Mouse (Mus musculus) kidney, embryonic 14.5 days (tissue): ENCODE measurements around the gene Rbms1. TPM values are rescaled to one million over a fixed set of nuclear protein-coding genes. Genes with fewer than 3 reads are reported as not detected.

ENCODE experiments used
- ATAC-seq: fragments of 200-750 bp; cut with Nextera tagmentation; 2 replicates; pipeline ENCODE4 v1.8.0; 2017; ENCODE audit warnings: moderate number of reproducible peaks, mild to moderate bottlenecking, moderate TSS enrichment, moderate library complexity; ENCODE audit not compliant: low FRiP score, low TSS enrichment
- H3K27ac ChIP-seq: fragments of 300-500 bp; sonication (generic); 2 replicates; pipeline ENCODE4 v1.5.1; 2014; ENCODE audit warnings: low read depth, mild to moderate bottlenecking, low read length, moderate library complexity, mixed read lengths
- H3K27me3 ChIP-seq: fragments of 300-500 bp; sonication (generic); 2 replicates; pipeline ENCODE4 v1.6.1; 2014; ENCODE audit warnings: mild to moderate bottlenecking, low read length; ENCODE audit not compliant: control insufficient read depth, insufficient read depth
- H3K36me3 ChIP-seq: fragments of 300-500 bp; sonication (generic); 2 replicates; pipeline ENCODE4 v1.6.1; 2014; ENCODE audit warnings: low read length, mixed read lengths; ENCODE audit not compliant: control insufficient read depth, insufficient read depth
- H3K4me1 ChIP-seq: fragments of 300-500 bp; sonication (generic); 2 replicates; pipeline ENCODE4 v1.6.1; 2014; ENCODE audit warnings: low read length, mixed read lengths; ENCODE audit not compliant: control insufficient read depth, insufficient read depth
- H3K4me2 ChIP-seq: fragments of 300-500 bp; sonication (generic); replicated peaks from 2 replicates; pipeline ENCODE4 v1.6.1; 2014; ENCODE audit warnings: low read depth, mild to moderate bottlenecking, low read length
- H3K4me3 ChIP-seq: fragments of 300-500 bp; sonication (generic); 2 replicates; pipeline ENCODE4 v1.5.1; 2014; ENCODE audit warnings: mild to moderate bottlenecking, low read length
- H3K9ac ChIP-seq: fragments of 300-500 bp; sonication (generic); 2 replicates; pipeline ENCODE4 v1.6.1; 2014; ENCODE audit warnings: low read depth, mild to moderate bottlenecking, low read length, moderate library complexity
- H3K9me3 ChIP-seq: fragments of 300-500 bp; sonication (generic); 2 replicates; pipeline ENCODE4 v1.6.1; 2016; ENCODE audit warnings: low read length; ENCODE audit not compliant: control insufficient read depth
- WGBS: fragments of 180-500 bp; shearing (Covaris S2); extraction: QIAGEN DNeasy Blood & Tissue Kit; methylation state at CpG from one replicate; pipeline ENCODE4 v1.1.7; 2014; 5-methylcytosine and 5-hydroxymethylcytosine counted together
- polyA plus RNA-seq: library from polyadenylated mRNA; unstranded; fragments of >200 nt; fragmentation: Nextera tagmentation; extraction: Ambion mirVana; gene quantifications from 2 replicates; pipeline ENCODE4 v1.2.1, GENCODE M21; 2014

Gene Rbms1
- polyA plus RNA-seq, 1 experiment from 2014 or later, result 115 TPM

DNA sequence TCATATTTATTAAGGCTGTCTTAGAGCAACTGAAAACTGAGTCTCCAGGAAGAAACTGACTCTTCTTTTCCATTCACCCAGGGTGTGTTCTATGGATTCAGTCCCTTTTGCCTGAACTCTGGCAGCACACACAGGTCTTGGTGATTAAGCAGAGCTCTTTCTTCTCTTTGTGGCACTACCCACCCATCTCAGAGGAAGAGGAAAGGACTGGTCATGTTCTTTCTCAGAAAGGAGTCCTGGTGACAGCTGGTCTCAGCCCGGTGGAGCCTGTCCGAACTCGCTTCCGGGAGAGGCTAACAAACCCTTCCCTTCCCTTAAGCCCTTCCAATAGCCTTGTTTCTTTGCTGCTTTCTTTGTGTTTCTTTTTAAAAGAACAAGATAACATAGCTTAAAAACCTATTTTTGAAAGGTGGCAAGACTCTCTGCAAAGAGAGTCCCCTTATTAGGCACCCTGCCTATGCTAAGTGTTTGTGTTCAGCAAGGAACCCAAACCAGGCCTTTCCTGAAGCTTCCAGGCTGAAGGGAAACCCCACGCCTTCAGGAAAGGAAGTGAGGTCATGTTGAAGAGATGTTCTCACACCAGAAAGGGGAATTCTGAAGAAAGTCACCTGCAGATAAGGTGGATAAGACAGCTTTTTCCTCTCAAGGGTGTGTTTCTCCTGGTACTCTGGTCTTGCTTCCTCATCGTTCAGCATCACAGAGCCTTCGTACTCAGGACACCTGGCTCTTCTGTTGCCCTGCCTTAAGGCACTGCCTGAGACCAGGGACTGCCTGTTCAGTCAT is 251.7 kb downstream of the Rbms1 start:
- no peak overlapping the region for H3K4me3 ChIP-seq
- H3K9me3 ChIP-seq, result no peaks in the 10 kb centered on the region
- H3K9ac ChIP-seq, result no peak overlapping the region
- H3K4me2 ChIP-seq, result no peak overlapping the region
- ATAC-seq, result no peak
- no peak overlapping the region for H3K27ac ChIP-seq
- WGBS, result 74% methylated on average over 7 of the region's 7 CpGs
- H3K4me1 ChIP-seq, result peaks cover 4% of the 10 kb centered on the region; the same call in 1 of the 2 replicates
- no peaks in the 10 kb centered on the region for H3K27me3 ChIP-seq
- H3K36me3 ChIP-seq, result no peaks in the 10 kb centered on the region

DNA sequence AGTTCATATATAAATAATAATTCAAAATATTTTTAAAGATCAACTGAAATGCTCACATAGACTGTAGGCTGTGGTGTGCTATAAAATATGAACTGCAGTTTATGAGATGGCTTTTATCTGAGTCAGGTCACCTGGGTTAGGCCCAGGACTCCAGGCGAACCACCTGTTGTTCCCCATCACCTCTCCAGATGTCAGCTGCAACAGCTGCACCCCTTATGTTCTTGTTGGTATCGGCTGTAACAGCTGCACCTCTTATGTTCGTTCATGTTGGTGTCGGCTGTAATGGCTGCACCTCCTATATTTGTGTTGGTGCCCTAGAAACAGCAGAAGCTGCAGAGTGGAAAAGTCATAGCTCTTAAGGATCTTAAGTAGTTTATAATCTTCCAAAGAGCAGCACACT is 252.7 kb downstream of the Rbms1 start:
- Histone ChIP-seq H3K27ac (no peak overlapping the region), H3K9me3 (no peaks in the 10 kb centered on the region), H3K4me1 (peaks cover 4% of the 10 kb centered on the region), H3K4me2 (no peak overlapping the region), H3K36me3 (no peaks in the 10 kb centered on the region), H3K4me3 (no peak overlapping the region), H3K27me3 (no peaks in the 10 kb centered on the region), H3K9ac (no peak overlapping the region)
- ATAC-seq, result no peak
- 86% methylated on average over 4 of the region's 4 CpGs for WGBS

DNA sequence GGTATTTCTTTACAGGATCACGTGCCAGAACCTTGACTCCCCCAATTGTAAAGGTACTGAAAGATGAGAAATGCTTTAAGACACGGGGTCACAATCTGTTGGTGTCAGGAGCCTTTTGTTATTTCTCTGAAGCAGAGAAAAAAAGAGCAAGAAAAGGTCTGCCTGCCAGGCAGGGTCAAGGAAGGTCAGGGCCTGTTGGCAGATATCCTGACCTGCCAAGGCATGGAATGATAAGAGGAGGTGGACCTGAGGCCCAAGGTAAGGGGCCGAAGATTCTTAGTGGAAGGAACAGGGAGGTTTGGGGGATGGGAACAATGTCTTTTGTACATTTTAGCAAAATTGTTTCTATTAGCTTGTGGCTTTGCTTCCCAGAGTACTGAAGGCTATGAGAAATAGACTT is 254.3 kb downstream of the Rbms1 start:
- H3K27me3 ChIP-seq, result no peaks in the 10 kb centered on the region
- H3K4me2 ChIP-seq, result no peak overlapping the region
- no peak overlapping the region for H3K27ac ChIP-seq
- H3K9me3 ChIP-seq, result no peaks in the 10 kb centered on the region
- no peak for ATAC-seq
- H3K9ac ChIP-seq, result no peak overlapping the region
- 32% methylated on average over 3 of the region's 3 CpGs for WGBS
- no peak overlapping the region for H3K4me3 ChIP-seq
- no peaks in the 10 kb centered on the region for H3K36me3 ChIP-seq
- peaks cover 8% of the 10 kb centered on the region; the same call in 1 of the 2 replicates for H3K4me1 ChIP-seq

DNA sequence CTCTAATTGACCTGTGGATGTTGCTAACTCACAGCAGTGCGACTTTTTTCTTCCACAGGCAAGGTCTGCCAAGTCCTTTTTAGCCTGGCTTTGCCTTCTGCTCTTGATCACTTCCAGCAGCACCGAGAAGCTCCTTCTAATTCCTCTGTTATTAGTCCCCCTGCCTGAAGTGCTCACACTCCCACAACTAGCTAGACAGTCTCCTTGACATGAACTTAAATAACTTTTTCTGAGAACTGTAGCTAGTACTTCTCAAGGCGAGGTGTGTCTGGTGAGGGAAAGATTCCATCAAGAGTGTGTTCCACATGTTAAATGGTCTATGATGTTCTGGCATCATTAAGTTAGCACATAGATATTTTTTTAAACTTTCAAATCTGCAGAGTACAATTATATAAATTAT is 256.1 kb downstream of the Rbms1 start:
- Histone ChIP-seq H3K4me3 (no peak overlapping the region), H3K36me3 (no peaks in the 10 kb centered on the region), H3K4me1 (peaks cover 8% of the 10 kb centered on the region; the same call in 1 of the 2 replicates), H3K27ac (no peak overlapping the region), H3K9me3 (no peaks in the 10 kb centered on the region), H3K9ac (no peak overlapping the region), H3K27me3 (no peaks in the 10 kb centered on the region), H3K4me2 (no peak overlapping the region)
- WGBS, result 80% methylated on average over 3 of the region's 3 CpGs
- no peak for ATAC-seq

DNA sequence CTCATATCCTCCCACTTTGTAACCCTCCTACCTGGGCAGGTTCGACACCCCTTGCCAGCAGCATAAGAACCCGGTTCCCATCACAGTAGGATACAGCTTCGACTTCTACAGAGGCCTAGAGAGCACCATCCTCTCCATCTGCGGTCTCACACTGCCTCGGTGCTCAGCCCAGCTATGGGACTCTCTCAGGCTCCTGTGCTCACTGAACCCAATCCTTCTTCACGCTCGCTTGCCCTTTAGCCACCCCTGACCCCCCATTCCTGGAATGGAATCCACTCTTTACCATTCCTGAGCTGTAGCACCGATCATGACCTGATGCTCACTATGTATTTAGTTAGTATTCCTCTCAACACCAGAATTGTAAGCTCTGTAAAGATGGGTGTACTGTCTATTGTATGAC is 257.6 kb downstream of the Rbms1 start:
- WGBS, result 65% methylated on average over 8 of the region's 8 CpGs
- Histone ChIP-seq H3K27ac (no peak overlapping the region), H3K9me3 (no peaks in the 10 kb centered on the region), H3K4me2 (no peak overlapping the region), H3K4me3 (no peak overlapping the region), H3K27me3 (no peaks in the 10 kb centered on the region), H3K4me1 (peaks cover 8% of the 10 kb centered on the region; the same call in 1 of the 2 replicates), H3K36me3 (no peaks in the 10 kb centered on the region), H3K9ac (no peak overlapping the region)
- 0 out of 2 replicates have a peak, but pooled peaks have one; percentile 51 for ATAC-seq

DNA sequence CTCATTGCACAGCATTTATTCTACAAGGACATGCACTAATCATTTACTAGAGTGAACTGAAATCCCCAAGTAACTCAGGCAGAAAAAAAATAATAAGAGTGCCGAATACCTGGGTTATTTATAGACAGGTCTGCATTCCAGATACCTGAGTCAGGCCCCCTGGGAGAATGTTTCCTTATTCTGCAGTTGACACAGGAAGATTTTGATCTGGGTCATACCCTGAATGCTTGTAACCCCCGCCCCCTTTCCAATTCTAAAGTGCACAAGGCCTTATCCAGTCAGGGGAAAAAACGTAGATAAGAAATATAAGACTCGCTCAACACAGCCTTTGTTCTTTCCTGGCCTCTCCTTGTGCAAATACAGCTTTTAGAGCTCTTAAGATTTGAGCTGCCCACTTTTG is 259.7 kb downstream of the Rbms1 start:
- H3K9me3 ChIP-seq, result no peaks in the 10 kb centered on the region
- no peak overlapping the region for H3K4me3 ChIP-seq
- no peak overlapping the region for H3K9ac ChIP-seq
- ATAC-seq, result peak; percentile 77
- no peak overlapping the region for H3K4me2 ChIP-seq
- peak overlapping the region; percentile 73; the same call in 1 of the 2 replicates for H3K27ac ChIP-seq
- H3K36me3 ChIP-seq, result no peaks in the 10 kb centered on the region
- WGBS, result 41% methylated on average over 4 of the region's 4 CpGs
- no peaks in the 10 kb centered on the region for H3K27me3 ChIP-seq
- peaks cover 11% of the 10 kb centered on the region; the same call in 1 of the 2 replicates for H3K4me1 ChIP-seq

DNA sequence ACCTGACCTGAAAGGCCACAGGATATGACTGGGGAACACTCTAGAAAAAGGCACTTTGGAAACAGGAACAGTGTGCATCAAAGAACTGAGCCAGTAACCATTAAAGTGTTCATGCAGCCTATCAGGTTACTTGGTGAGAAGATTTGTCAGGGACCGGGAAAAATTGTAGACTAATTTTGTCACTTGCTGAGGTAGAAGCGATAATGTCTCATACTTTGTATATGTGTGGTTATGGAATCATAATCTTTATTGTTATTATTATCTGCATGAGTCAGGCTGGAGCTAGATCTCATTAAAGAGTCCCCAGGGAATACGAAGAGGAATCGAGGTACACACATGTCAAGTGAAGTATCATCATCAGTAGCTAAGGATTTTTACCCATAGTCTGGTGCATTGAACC is 262.0 kb downstream of the Rbms1 start:
- Histone ChIP-seq H3K9ac (no peak overlapping the region), H3K9me3 (no peaks in the 10 kb centered on the region), H3K27me3 (no peaks in the 10 kb centered on the region), H3K4me3 (no peak overlapping the region), H3K27ac (no peak overlapping the region), H3K36me3 (no peaks in the 10 kb centered on the region), H3K4me2 (no peak overlapping the region), H3K4me1 (peaks cover 15% of the 10 kb centered on the region; the same call in 1 of the 2 replicates)
- ATAC-seq, result no peak
- WGBS, result 83% methylated on average over 4 of the region's 4 CpGs

Other genes starting within 250 kb of the Rbms1 start
- gene Itgb6, start 240.5 kb downstream of the Rbms1 start, polyA plus RNA-seq, result 3.4 and 8.9 TPM in 2 replicates